Mouse (Mus musculus) WW6 (cell line): ENCODE data around the gene Minpp1.

Source experiments
- DNase-seq: peaks from one replicate; pipeline ENCODE4 v3.0.0-alpha.2; 2013; ENCODE audit warnings: low read depth, low spot score

The Minpp1 gene

GRCm38 (mm10) chr19:32527139-32527538, 41.6 kb downstream of the Minpp1 start:
- no peak for DNase-seq

GRCm38 (mm10) chr19:32528723-32529122, 43.2 kb downstream of the Minpp1 start:
- no peak for DNase-seq

GRCm38 (mm10) chr19:32529252-32529942, 43.8 kb downstream of the Minpp1 start:
- no peak for DNase-seq

- no peak for DNase-seq
Observed at GRCm38 (mm10) chr19:32530296-32530695, 44.7 kb downstream of the Minpp1 start.

- no peak for DNase-seq
Observed at GRCm38 (mm10) chr19:32532331-32532730, 46.8 kb downstream of the Minpp1 start.

- no peak for DNase-seq
Observed at GRCm38 (mm10) chr19:32532737-32533505, 47.4 kb downstream of the Minpp1 start.

GRCm38 (mm10) chr19:32534887-32535286, 49.3 kb downstream of the Minpp1 start:
- DNase-seq, result no peak

GRCm38 (mm10) chr19:32542784-32543490, 57.4 kb downstream of the Minpp1 start:
- DNase-seq, result no peak

GRCm38 (mm10) chr19:32547396-32547795, 61.8 kb downstream of the Minpp1 start:
- DNase-seq, result no peak

GRCm38 (mm10) chr19:32548202-32548601, 62.6 kb downstream of the Minpp1 start:
- DNase-seq, result no peak

- DNase-seq, result no peak
Observed at GRCm38 (mm10) chr19:32550446-32550845, 64.9 kb downstream of the Minpp1 start.

- no peak for DNase-seq
Observed at GRCm38 (mm10) chr19:32551442-32551841, 65.9 kb downstream of the Minpp1 start.

GRCm38 (mm10) chr19:32552106-32552505, 66.5 kb downstream of the Minpp1 start:
- no peak for DNase-seq

GRCm38 (mm10) chr19:32553310-32553709, 67.7 kb downstream of the Minpp1 start:
- DNase-seq, result no peak

GRCm38 (mm10) chr19:32555257-32555656, 69.7 kb downstream of the Minpp1 start:
- DNase-seq, result no peak
